Mouse (Mus musculus): ENCODE data around the gene Hhatl. TPM values are rescaled to one million over a fixed set of nuclear protein-coding genes. Genes with fewer than 3 reads are reported as not detected.

Gene Hhatl
- not detected in 2 replicates for polyA plus RNA-seq (2014; fragmentation: Nextera tagmentation; extraction: Ambion mirVana)

GRCm38 (mm10) chr9:121791757-121792521 lies at the start of gene Hhatl:
Hhatl (minus strand) TSS chr9:121792507.
- DNase-seq (ENCODE audit: low spot score) (no peak), ATAC-seq (ENCODE audit: low FRiP score) (no peak)
- Histone ChIP-seq H3K4me3 (ENCODE audit: low read depth, low read length) (no peak within 1 kb of the TSS), H3K4me1 (replicated peaks; ENCODE audit: control insufficient read depth, insufficient read depth, low read length) (no peaks in the 10 kb centered on the region), H3K4me2 (replicated peaks; ENCODE audit: low read depth, low read length) (no peak within 1 kb of the TSS), H3K27ac (ENCODE audit: low read depth, low read length) (no peak within 1 kb of the TSS), H3K27me3 (ENCODE audit: control insufficient read depth, insufficient read depth, low read length) (no peaks in the 10 kb centered on the region), H3K9me3 (ENCODE audit: control insufficient read depth, low read length) (no peaks in the 10 kb centered on the region), H3K9ac (ENCODE audit: low read depth, low read length) (no peak within 1 kb of the TSS), H3K36me3 (ENCODE audit: control insufficient read depth, insufficient read depth, low read length) (no peaks in the 10 kb centered on the region)
- 51% methylated on average over 24 of the region's 24 CpGs for WGBS

- Histone ChIP-seq H3K4me3 (ENCODE audit: low read depth, low read length) (peak overlapping the region; percentile 49), H3K4me1 (replicated peaks; ENCODE audit: control insufficient read depth, insufficient read depth, low read length) (no peaks in the 10 kb centered on the region), H3K4me2 (replicated peaks; ENCODE audit: low read depth, low read length) (peak overlapping the region; percentile 77), H3K9me3 (ENCODE audit: control insufficient read depth, low read length) (no peaks in the 10 kb centered on the region), H3K9ac (ENCODE audit: low read depth, low read length) (peak overlapping the region; percentile 44; the same call in 1 of the 2 replicates), H3K36me3 (ENCODE audit: control insufficient read depth, insufficient read depth, low read length) (no peaks in the 10 kb centered on the region), H3K27ac (ENCODE audit: low read depth, low read length) (no peak overlapping the region), H3K27me3 (ENCODE audit: control insufficient read depth, insufficient read depth, low read length) (no peaks in the 10 kb centered on the region)
- 39% methylated on average over 7 of the region's 7 CpGs for WGBS
- no peak for DNase-seq (ENCODE audit: low spot score)
- ATAC-seq (ENCODE audit: low FRiP score): peak; percentile 70
Measured at GRCm38 (mm10) chr9:121839622-121839965, 47.3 kb upstream of the Hhatl start.

- no peaks in the 10 kb centered on the region for H3K36me3 ChIP-seq (ENCODE audit: control insufficient read depth, insufficient read depth, low read length)
- peak within 1 kb of the TSS; percentile 77 for H3K4me2 ChIP-seq (replicated peaks; ENCODE audit: low read depth, low read length)
- H3K4me3 ChIP-seq (ENCODE audit: low read depth, low read length): peak within 1 kb of the TSS; percentile 49
- H3K27me3 ChIP-seq (ENCODE audit: control insufficient read depth, insufficient read depth, low read length): no peaks in the 10 kb centered on the region
- no peak within 1 kb of the TSS for H3K27ac ChIP-seq (ENCODE audit: low read depth, low read length)
- H3K9me3 ChIP-seq (ENCODE audit: control insufficient read depth, low read length): no peaks in the 10 kb centered on the region
- no peaks in the 10 kb centered on the region for H3K4me1 ChIP-seq (replicated peaks; ENCODE audit: control insufficient read depth, insufficient read depth, low read length)
- WGBS: 3% methylated on average over 61 of the region's 61 CpGs
- peak within 1 kb of the TSS; percentile 44 for H3K9ac ChIP-seq (ENCODE audit: low read depth, low read length)
- DNase-seq (ENCODE audit: low spot score) (peak; percentile 93), ATAC-seq (ENCODE audit: low FRiP score) (peak; percentile 96)
Measured at GRCm38 (mm10) chr9:121838829-121839621, 46.7 kb upstream of the Hhatl start, which contains the start of gene Ccdc13. Ccdc13 (minus strand) TSS chr9:121839461.

GRCm38 (mm10) chr9:121838008-121838407 lies 45.7 kb upstream of the Hhatl start:
- H3K27me3 ChIP-seq (ENCODE audit: control insufficient read depth, insufficient read depth, low read length): no peaks in the 10 kb centered on the region
- no peaks in the 10 kb centered on the region for H3K9me3 ChIP-seq (ENCODE audit: control insufficient read depth, low read length)
- no peak overlapping the region for H3K4me2 ChIP-seq (replicated peaks; ENCODE audit: low read depth, low read length)
- H3K36me3 ChIP-seq (ENCODE audit: control insufficient read depth, insufficient read depth, low read length): no peaks in the 10 kb centered on the region
- 91% methylated on average over 6 of the region's 6 CpGs for WGBS
- H3K9ac ChIP-seq (ENCODE audit: low read depth, low read length): no peak overlapping the region
- H3K27ac ChIP-seq (ENCODE audit: low read depth, low read length): no peak overlapping the region
- H3K4me3 ChIP-seq (ENCODE audit: low read depth, low read length): no peak overlapping the region
- ATAC-seq (ENCODE audit: low FRiP score) (no peak), DNase-seq (ENCODE audit: low spot score) (no peak)
- no peaks in the 10 kb centered on the region for H3K4me1 ChIP-seq (replicated peaks; ENCODE audit: control insufficient read depth, insufficient read depth, low read length)

GRCm38 (mm10) chr9:121833825-121834224 lies 41.5 kb upstream of the Hhatl start:
- H3K4me1 ChIP-seq (replicated peaks; ENCODE audit: control insufficient read depth, insufficient read depth, low read length): no peaks in the 10 kb centered on the region
- H3K9me3 ChIP-seq (ENCODE audit: control insufficient read depth, low read length): no peaks in the 10 kb centered on the region
- no peak overlapping the region for H3K4me2 ChIP-seq (replicated peaks; ENCODE audit: low read depth, low read length)
- H3K36me3 ChIP-seq (ENCODE audit: control insufficient read depth, insufficient read depth, low read length): no peaks in the 10 kb centered on the region
- no peak overlapping the region for H3K27ac ChIP-seq (ENCODE audit: low read depth, low read length)
- H3K27me3 ChIP-seq (ENCODE audit: control insufficient read depth, insufficient read depth, low read length): no peaks in the 10 kb centered on the region
- DNase-seq (ENCODE audit: low spot score) (no peak), ATAC-seq (ENCODE audit: low FRiP score) (no peak)
- whole genome bisulfite sequencing: 81% methylated on average over 11 of the region's 11 CpGs
- H3K4me3 ChIP-seq (ENCODE audit: low read depth, low read length): no peak overlapping the region
- no peak overlapping the region for H3K9ac ChIP-seq (ENCODE audit: low read depth, low read length)

- no peak overlapping the region for H3K9ac ChIP-seq (ENCODE audit: low read depth, low read length)
- no peaks in the 10 kb centered on the region for H3K4me1 ChIP-seq (replicated peaks; ENCODE audit: control insufficient read depth, insufficient read depth, low read length)
- no peak overlapping the region for H3K4me2 ChIP-seq (replicated peaks; ENCODE audit: low read depth, low read length)
- H3K4me3 ChIP-seq (ENCODE audit: low read depth, low read length): no peak overlapping the region
- 0 out of 2 replicates have a peak, but pooled peaks have one; percentile 12 for ATAC-seq (ENCODE audit: low FRiP score)
- DNase-seq (ENCODE audit: low spot score): peak; percentile 89
- no peaks in the 10 kb centered on the region for H3K9me3 ChIP-seq (ENCODE audit: control insufficient read depth, low read length)
- H3K36me3 ChIP-seq (ENCODE audit: control insufficient read depth, insufficient read depth, low read length): no peaks in the 10 kb centered on the region
- H3K27me3 ChIP-seq (ENCODE audit: control insufficient read depth, insufficient read depth, low read length): no peaks in the 10 kb centered on the region
- WGBS: 31% methylated on average over 6 of the region's 6 CpGs
- no peak overlapping the region for H3K27ac ChIP-seq (ENCODE audit: low read depth, low read length)
Measured at GRCm38 (mm10) chr9:121830956-121831293, 38.6 kb upstream of the Hhatl start.

GRCm38 (mm10) chr9:121830243-121830955 lies 38.1 kb upstream of the Hhatl start:
- H3K4me1 ChIP-seq (replicated peaks; ENCODE audit: control insufficient read depth, insufficient read depth, low read length): no peaks in the 10 kb centered on the region
- no peaks in the 10 kb centered on the region for H3K36me3 ChIP-seq (ENCODE audit: control insufficient read depth, insufficient read depth, low read length)
- DNase-seq (ENCODE audit: low spot score) (no peak), ATAC-seq (ENCODE audit: low FRiP score) (peak; percentile 49; the same call in 1 of the 2 replicates)
- WGBS: 83% methylated on average over 6 of the region's 6 CpGs
- no peaks in the 10 kb centered on the region for H3K27me3 ChIP-seq (ENCODE audit: control insufficient read depth, insufficient read depth, low read length)
- H3K4me3 ChIP-seq (ENCODE audit: low read depth, low read length): no peak overlapping the region
- no peak overlapping the region for H3K27ac ChIP-seq (ENCODE audit: low read depth, low read length)
- H3K9me3 ChIP-seq (ENCODE audit: control insufficient read depth, low read length): no peaks in the 10 kb centered on the region
- H3K9ac ChIP-seq (ENCODE audit: low read depth, low read length): no peak overlapping the region
- no peak overlapping the region for H3K4me2 ChIP-seq (replicated peaks; ENCODE audit: low read depth, low read length)

GRCm38 (mm10) chr9:121829270-121829992 lies 37.1 kb upstream of the Hhatl start:
- ATAC-seq (ENCODE audit: low FRiP score) (no peak), DNase-seq (ENCODE audit: low spot score) (no peak)
- no peak overlapping the region for H3K4me3 ChIP-seq (ENCODE audit: low read depth, low read length)
- no peaks in the 10 kb centered on the region for H3K4me1 ChIP-seq (replicated peaks; ENCODE audit: control insufficient read depth, insufficient read depth, low read length)
- H3K27me3 ChIP-seq (ENCODE audit: control insufficient read depth, insufficient read depth, low read length): no peaks in the 10 kb centered on the region
- no peaks in the 10 kb centered on the region for H3K9me3 ChIP-seq (ENCODE audit: control insufficient read depth, low read length)
- no peak overlapping the region for H3K4me2 ChIP-seq (replicated peaks; ENCODE audit: low read depth, low read length)
- no peaks in the 10 kb centered on the region for H3K36me3 ChIP-seq (ENCODE audit: control insufficient read depth, insufficient read depth, low read length)
- no peak overlapping the region for H3K27ac ChIP-seq (ENCODE audit: low read depth, low read length)
- no peak overlapping the region for H3K9ac ChIP-seq (ENCODE audit: low read depth, low read length)
- 75% methylated on average over 7 of the region's 7 CpGs for WGBS

Measured in hindbrain, embryonic 11.5 days (tissue).